Mouse (Mus musculus) thymus, postnatal 14 days (tissue): ENCODE results near the gene Necap1.
A peak's percentile ranks its signal among the peaks of the same experiment; 100 is the strongest.

Experiments
- DNase-seq: peaks from one replicate; pipeline ENCODE4 v3.0.0; 2021

The Necap1 gene

DNA sequence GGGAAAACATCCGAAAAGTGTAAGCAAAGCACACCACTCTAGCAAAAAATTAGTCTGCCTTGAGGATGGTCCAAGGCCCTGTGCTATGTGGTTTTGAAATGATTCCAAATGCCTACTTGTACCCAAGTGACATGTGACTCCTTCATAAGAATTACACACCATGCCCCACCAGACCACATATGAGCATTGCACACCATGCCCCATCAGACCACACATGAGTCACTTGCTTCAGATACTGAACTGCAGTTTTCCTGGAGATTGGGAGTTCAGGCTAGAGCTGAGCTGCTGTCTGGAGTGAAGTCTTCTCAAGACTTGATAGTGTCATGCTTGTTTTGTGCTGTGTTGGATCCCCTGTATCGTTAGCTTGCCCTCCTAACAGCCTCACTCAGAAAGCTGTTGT is 15.3 kb downstream of the Necap1 start:
- DNase-seq, result no peak

DNA sequence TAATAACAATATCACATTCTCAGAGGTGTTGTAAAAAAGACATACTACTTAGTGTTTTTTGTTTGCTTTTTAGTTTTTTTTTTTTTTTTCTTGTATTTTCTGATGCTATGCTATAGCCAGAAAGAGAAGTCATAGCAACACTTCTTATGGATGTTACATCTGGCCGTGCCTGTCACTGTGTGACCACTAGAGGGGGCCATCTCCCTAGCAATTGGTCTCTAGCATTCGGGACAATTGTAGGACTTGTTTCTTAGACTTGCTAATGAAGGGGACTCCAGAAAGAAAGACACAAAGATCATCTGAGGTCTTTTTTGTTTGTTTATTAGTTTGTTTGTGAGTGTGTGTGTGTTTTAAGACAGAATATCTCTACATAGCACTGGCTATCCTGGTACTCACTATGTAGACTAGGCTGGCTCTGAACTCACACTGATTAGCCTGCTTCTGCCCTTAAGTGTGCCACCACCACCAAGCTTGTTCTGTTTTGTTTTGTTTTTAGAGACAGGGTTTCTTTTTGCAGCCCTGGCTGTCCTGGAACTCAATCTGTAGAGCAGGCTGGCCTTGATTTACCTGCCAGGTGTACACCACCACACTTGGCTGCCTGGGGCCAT is 18.3 kb downstream of the Necap1 start:
- peak; percentile 64 for DNase-seq

DNA sequence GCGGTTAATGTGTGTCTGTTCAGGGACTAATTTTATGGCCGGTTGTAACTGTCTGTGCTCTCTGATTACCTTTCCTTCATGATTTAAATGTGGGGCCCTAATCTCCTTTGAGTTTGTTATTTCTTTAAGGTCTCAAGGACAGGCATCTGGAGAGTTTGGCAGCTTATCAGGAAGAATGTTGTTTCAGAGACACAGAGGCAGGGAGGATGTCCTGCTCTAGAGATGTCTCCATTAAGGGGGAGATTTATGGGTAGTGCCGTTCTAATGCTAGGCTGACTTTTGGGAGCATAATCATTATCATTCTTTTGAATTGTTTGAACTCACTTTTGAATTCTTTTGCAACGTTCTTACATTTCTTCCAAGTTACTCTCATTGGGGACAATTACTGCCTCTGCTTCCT is 45.6 kb downstream of the Necap1 start:
- DNase-seq, result no peak

DNA sequence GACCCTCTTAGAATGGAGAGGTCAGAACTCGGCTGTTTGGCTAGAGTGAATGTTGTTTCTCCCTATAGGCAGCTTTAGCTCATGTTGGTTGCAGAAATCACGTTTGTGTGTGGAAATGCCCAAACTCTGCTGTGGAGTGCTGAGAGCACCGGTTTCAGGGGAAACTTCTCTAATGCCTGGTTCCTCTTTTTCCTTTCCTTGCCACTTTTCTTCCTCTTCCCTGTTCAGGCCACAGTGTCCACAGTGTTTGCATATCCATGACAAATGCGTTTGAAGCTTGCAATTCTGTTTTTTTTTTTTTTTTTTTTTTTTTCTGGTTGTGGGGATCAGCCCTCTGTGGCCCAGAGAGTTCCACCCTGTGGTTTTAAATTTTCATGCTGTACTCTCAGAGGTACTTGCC is 47.2 kb downstream of the Necap1 start, which contains the start of gene Clec4a1:
Gene Clec4a1, plus strand, starts transcription at position 398 of the 400 bp plus-strand sequence.
- no peak for DNase-seq

DNA sequence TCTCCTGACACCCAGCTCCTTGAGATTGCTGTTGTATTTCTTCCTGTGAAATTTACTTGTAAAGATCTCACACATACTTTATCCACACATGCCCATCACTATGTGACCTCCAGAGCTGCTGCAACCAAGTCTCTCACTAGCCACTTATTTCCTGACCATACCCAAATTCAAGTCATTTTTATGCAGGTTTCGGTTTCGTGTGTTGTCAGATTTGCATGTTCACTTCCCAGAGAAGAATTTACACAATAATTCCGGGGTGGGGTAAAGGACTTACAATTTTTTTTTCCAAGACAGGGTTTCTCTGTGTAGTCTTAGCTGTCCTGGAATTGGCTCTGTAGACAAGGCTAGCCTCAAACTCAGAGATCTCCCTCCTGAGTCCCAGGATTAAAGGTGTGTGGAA is 60.6 kb downstream of the Necap1 start:
- DNase-seq, result no peak
